Comparison of ENCODE assay signal across 22 mouse cellular contexts in genomic region chr13:93825792-93826558, GRCm38 (mm10). TPM values are rescaled to one million over a fixed set of nuclear protein-coding genes. Genes with fewer than 3 reads are reported as not detected.
A peak's percentile ranks its signal among the peaks of the same experiment; 100 is the strongest.
DNase-seq lines count a peak whose midpoint lies in the region; ATAC-seq and TF ChIP-seq lines count a peak whose summit lies in the region.
"Had no signal": no experiment of that assay in that cellular context is flagged by ENCODE, and none has a peak within 500 bp of the region (broad histone marks: within the 10 kb centered on the region; RNA-seq: fewer than 3 reads in every experiment).

No protein-coding gene starts in this region.

- no peak for DNase-seq in forebrain, embryonic 14.5 days (ENCODE audit: low spot score)
- no peak for DNase-seq in kidney, adult 2 months
- no peak for DNase-seq in neural tube, embryonic 10.5 days (ENCODE audit: extremely low spot score, low spot score)
- DNase-seq in right cerebral cortex, postnatal 25 days, result no peak
- no peak for DNase-seq in spleen, postnatal 36 days (ENCODE audit: low spot score in 2 of 2)
- DNase-seq: cerebellum, adult 8-10 months; gastrocnemius, postnatal 14 days; kidney, adult 18-20 months; kidney, postnatal 25 days; liver, embryonic 13.5 days; right cerebral cortex, postnatal 14 days had no signal

- no peaks in the 10 kb centered on the region for H3K27me3 ChIP-seq in forebrain, embryonic 14.5 days (replicated peaks; ENCODE audit: control insufficient read depth, insufficient read depth, low read length)
- H3K27me3 ChIP-seq in forebrain, embryonic 16.5 days (replicated peaks; ENCODE audit: control insufficient read depth, insufficient read depth, low read length), result no peaks in the 10 kb centered on the region
- H3K27me3 ChIP-seq in kidney, adult 2 months (replicated peaks; ENCODE audit: control insufficient read depth, insufficient read depth, low read length), result no peaks in the 10 kb centered on the region
- no peaks in the 10 kb centered on the region for H3K27me3 ChIP-seq in kidney, embryonic 15.5 days
- no peaks in the 10 kb centered on the region for H3K27me3 ChIP-seq in neural tube, embryonic 13.5 days
- H3K27me3 ChIP-seq: forebrain, embryonic 12.5 days; hindbrain, embryonic 15.5 days; limb, embryonic 12.5 days; liver, embryonic 13.5 days; lung, embryonic 15.5 days had no signal

- WGBS in forebrain, embryonic 14.5 days, result 59% methylated on average over 7 of the region's 7 CpGs
- WGBS in forebrain, embryonic 16.5 days, result 62% methylated on average over 7 of the region's 7 CpGs
- WGBS in kidney, adult 2 months, result 88% methylated on average over 7 of the region's 7 CpGs
- WGBS in kidney, embryonic 15.5 days, result 67% methylated on average over 7 of the region's 7 CpGs
- 74% methylated on average over 7 of the region's 7 CpGs for WGBS in neural tube, embryonic 13.5 days

- H3K4me2 ChIP-seq in forebrain, embryonic 14.5 days (ENCODE audit: low read length), result no peak overlapping the region
- H3K4me2 ChIP-seq in forebrain, embryonic 16.5 days (ENCODE audit: low read length), result no peak overlapping the region
- no peak overlapping the region for H3K4me2 ChIP-seq in kidney, embryonic 15.5 days
- H3K4me2 ChIP-seq in neural tube, embryonic 13.5 days, result no peak overlapping the region
- H3K4me2 ChIP-seq: forebrain, embryonic 12.5 days; hindbrain, embryonic 15.5 days; limb, embryonic 12.5 days; liver, embryonic 13.5 days; lung, embryonic 15.5 days; midbrain, embryonic 11.5 days had no signal

- no peaks in the 10 kb centered on the region for H3K4me1 ChIP-seq in forebrain, embryonic 14.5 days (ENCODE audit: control insufficient read depth, insufficient read depth, low read length)
- no peaks in the 10 kb centered on the region for H3K4me1 ChIP-seq in forebrain, embryonic 16.5 days (replicated peaks; ENCODE audit: control insufficient read depth, insufficient read depth, low read length)
- 0 out of 2 replicates have a peak, but pooled peaks cover 5% of the 10 kb centered on the region for H3K4me1 ChIP-seq in kidney, adult 2 months (ENCODE audit: control insufficient read depth, insufficient read depth, low read length)
- peaks cover 19% of the 10 kb centered on the region for H3K4me1 ChIP-seq in kidney, embryonic 15.5 days
- no peaks in the 10 kb centered on the region for H3K4me1 ChIP-seq in neural tube, embryonic 13.5 days (replicated peaks)
- H3K4me1 ChIP-seq: forebrain, embryonic 12.5 days; hindbrain, embryonic 15.5 days; liver, embryonic 13.5 days had no signal

- 0 out of 2 replicates have a peak, but pooled peaks have one; percentile 20 for TF ChIP-seq CTCF in kidney, adult 2 months (conservative IDR thresholded peaks at IDR 0.05; ENCODE audit: insufficient read depth, insufficient read length, low read depth, low read length)

- no peak overlapping the region for H3K27ac ChIP-seq in forebrain, embryonic 14.5 days (ENCODE audit: low read depth, low read length)
- H3K27ac ChIP-seq in forebrain, embryonic 16.5 days (ENCODE audit: low read length), result no peak overlapping the region
- no peak overlapping the region for H3K27ac ChIP-seq in kidney, adult 2 months (ENCODE audit: insufficient read depth, low read depth, low read length)
- no peak overlapping the region for H3K27ac ChIP-seq in kidney, embryonic 15.5 days
- H3K27ac ChIP-seq in neural tube, embryonic 13.5 days (replicated peaks), result no peak overlapping the region
- H3K27ac ChIP-seq: embryonic facial prominence, embryonic 10.5 days; forebrain, embryonic 12.5 days; heart, embryonic 10.5 days; hindbrain, embryonic 15.5 days; limb, embryonic 12.5 days; liver, embryonic 13.5 days; lung, embryonic 15.5 days had no signal

- no peaks in the 10 kb centered on the region for H3K36me3 ChIP-seq in forebrain, embryonic 14.5 days (ENCODE audit: control insufficient read depth, insufficient read depth, low read length)
- no peaks in the 10 kb centered on the region for H3K36me3 ChIP-seq in forebrain, embryonic 16.5 days (ENCODE audit: control insufficient read depth, insufficient read depth)
- no peaks in the 10 kb centered on the region for H3K36me3 ChIP-seq in kidney, adult 2 months (ENCODE audit: control insufficient read depth, insufficient read depth, low read length)
- no peaks in the 10 kb centered on the region for H3K36me3 ChIP-seq in kidney, embryonic 15.5 days
- no peaks in the 10 kb centered on the region for H3K36me3 ChIP-seq in neural tube, embryonic 13.5 days
- H3K36me3 ChIP-seq: embryonic facial prominence, embryonic 10.5 days; forebrain, embryonic 12.5 days; G1E; heart, embryonic 10.5 days; hindbrain, embryonic 15.5 days; limb, embryonic 12.5 days; liver, embryonic 13.5 days; lung, embryonic 15.5 days had no signal

- H3K9me3 ChIP-seq in forebrain, embryonic 14.5 days (replicated peaks; ENCODE audit: control insufficient read depth, low read length), result no peaks in the 10 kb centered on the region
- H3K9me3 ChIP-seq in forebrain, embryonic 16.5 days (ENCODE audit: control insufficient read depth, low read length), result no peaks in the 10 kb centered on the region
- no peaks in the 10 kb centered on the region for H3K9me3 ChIP-seq in kidney, embryonic 15.5 days (replicated peaks)
- no peaks in the 10 kb centered on the region for H3K9me3 ChIP-seq in neural tube, embryonic 13.5 days
- H3K9me3 ChIP-seq: embryonic facial prominence, embryonic 10.5 days; forebrain, embryonic 12.5 days; G1E; heart, embryonic 10.5 days; hindbrain, embryonic 15.5 days; limb, embryonic 12.5 days; liver, embryonic 13.5 days; lung, embryonic 15.5 days had no signal

- H3K4me3 ChIP-seq in forebrain, embryonic 14.5 days (ENCODE audit: low read depth, low read length), result no peak overlapping the region
- H3K4me3 ChIP-seq in forebrain, embryonic 16.5 days (replicated peaks; ENCODE audit: low read length), result no peak overlapping the region
- H3K4me3 ChIP-seq in kidney, adult 2 months (ENCODE audit: insufficient read depth, low read depth, low read length), result no peak overlapping the region
- no peak overlapping the region for H3K4me3 ChIP-seq in kidney, embryonic 15.5 days (replicated peaks)
- H3K4me3 ChIP-seq in neural tube, embryonic 13.5 days, result no peak overlapping the region
- H3K4me3 ChIP-seq: embryonic facial prominence, embryonic 10.5 days; forebrain, embryonic 12.5 days; heart, embryonic 10.5 days; hindbrain, embryonic 15.5 days; limb, embryonic 12.5 days; liver, embryonic 13.5 days; lung, embryonic 15.5 days had no signal

- H3K9ac ChIP-seq in forebrain, embryonic 14.5 days (ENCODE audit: low read length), result no peak overlapping the region
- no peak overlapping the region for H3K9ac ChIP-seq in forebrain, embryonic 16.5 days (replicated peaks; ENCODE audit: low read depth, low read length)
- no peak overlapping the region for H3K9ac ChIP-seq in kidney, embryonic 15.5 days
- H3K9ac ChIP-seq in neural tube, embryonic 13.5 days, result no peak overlapping the region
- H3K9ac ChIP-seq: forebrain, embryonic 12.5 days; hindbrain, embryonic 15.5 days; limb, embryonic 12.5 days; liver, embryonic 13.5 days; lung, embryonic 15.5 days had no signal

- TF ChIP-seq POLR2A in kidney, adult 2 months (IDR thresholded peaks at IDR 0.05; ENCODE audit: low read depth, low read length), result no peak

- 0 out of 2 replicates have a peak, but pooled peaks have one; percentile 44 for ATAC-seq in forebrain, embryonic 14.5 days
- ATAC-seq in forebrain, embryonic 16.5 days, result no peak
- ATAC-seq in kidney, embryonic 15.5 days (replicated peaks; ENCODE audit: low FRiP score), result no peak
- ATAC-seq in neural tube, embryonic 13.5 days (ENCODE audit: low read depth), result peak; percentile 50; the same call in 1 of the 2 replicates

RNA-seq across cellular contexts. Expression of gene Arsb, which starts 54.5 kb away (rescaled TPM):
- 10.0 and 12.2 TPM in 2 replicates for polyA plus RNA-seq in forebrain, embryonic 14.5 days (2014; fragmentation: Nextera tagmentation; extraction: Ambion mirVana)
- 9.7 and 10.2 TPM in 2 replicates for polyA plus RNA-seq in forebrain, embryonic 16.5 days (2015; fragmentation: Nextera tagmentation; extraction: Ambion mirVana)
- polyA plus RNA-seq in kidney, adult 2 months (2012; rRNA removed), result 114 and 117 TPM in 2 replicates
- polyA plus RNA-seq in kidney, embryonic 15.5 days (2015; fragmentation: Nextera tagmentation; extraction: Ambion mirVana), result 12.7 and 13.9 TPM in 2 replicates
- 7.0 and 8.0 TPM in 2 replicates for polyA plus RNA-seq in neural tube, embryonic 13.5 days (2015; fragmentation: Nextera tagmentation; extraction: Ambion mirVana)

Comparison
In these comparisons a context has a peak if more than half of its experiments do, and no peak if none do; other contexts are left out.
1. ATAC-seq: peak in forebrain, embryonic 14.5 days (single experiment) and neural tube, embryonic 13.5 days (single experiment); none in forebrain, embryonic 16.5 days (single experiment) and kidney, embryonic 15.5 days (single experiment).